Mouse (Mus musculus): ENCODE measurements around the gene Psmb8. TPM values are rescaled to one million over a fixed set of nuclear protein-coding genes. Genes with fewer than 3 reads are reported as not detected.

The Psmb8 gene
- total RNA-seq, 2 experiments from 2014 or later = 2.7 TPM

- H3K27ac ChIP-seq = 0 out of 2 replicates have a peak overlapping the region, but pooled peaks have one; percentile 51
- H3K4me3 ChIP-seq = peak overlapping the region; percentile 50
- no peak for TF ChIP-seq CTCF (conservative IDR thresholded peaks at IDR 0.05)
- no peak for DNase-seq (ENCODE audit: low spot score in 2 of 2)
Observed at GRCm38 (mm10) chr17:34198521-34198912, 996 bp downstream of the Psmb8 start.

- H3K4me3 ChIP-seq = no peak overlapping the region
- no peak overlapping the region for H3K27ac ChIP-seq
- DNase-seq (ENCODE audit: low spot score in 2 of 2) = no peak
- TF ChIP-seq CTCF (conservative IDR thresholded peaks at IDR 0.05) = no peak
Observed at GRCm38 (mm10) chr17:34199050-34199619, 1.6 kb downstream of the Psmb8 start.

- DNase-seq (ENCODE audit: low spot score in 2 of 2) = no peak
- Histone ChIP-seq H3K27ac (no peak overlapping the region), H3K4me3 (no peak overlapping the region)
- TF ChIP-seq CTCF (conservative IDR thresholded peaks at IDR 0.05) = no peak
Observed at GRCm38 (mm10) chr17:34200047-34200446, 2.5 kb downstream of the Psmb8 start.

- TF ChIP-seq CTCF (conservative IDR thresholded peaks at IDR 0.05) = no peak
- DNase-seq (ENCODE audit: low spot score in 2 of 2) = no peak
- no peak overlapping the region for H3K4me3 ChIP-seq
- H3K27ac ChIP-seq = no peak overlapping the region
Observed at GRCm38 (mm10) chr17:34200772-34201505, 3.4 kb downstream of the Psmb8 start.

- Histone ChIP-seq H3K4me3 (no peak overlapping the region), H3K27ac (no peak overlapping the region)
- TF ChIP-seq CTCF (conservative IDR thresholded peaks at IDR 0.05) = no peak
- no peak for DNase-seq (ENCODE audit: low spot score in 2 of 2)
Observed at GRCm38 (mm10) chr17:34201506-34202055, 4.1 kb downstream of the Psmb8 start.

GRCm38 (mm10) chr17:34202760-34203442 is 5.4 kb downstream of the Psmb8 start:
- no peak overlapping the region for H3K4me3 ChIP-seq
- H3K27ac ChIP-seq = no peak overlapping the region
- no peak for DNase-seq (ENCODE audit: low spot score in 2 of 2)
- TF ChIP-seq CTCF (conservative IDR thresholded peaks at IDR 0.05) = no peak

GRCm38 (mm10) chr17:34203444-34203843 is 5.9 kb downstream of the Psmb8 start, which contains the start of gene Tap2:
Tap2 (plus strand) TSS chr17:34203527.
- no peak for TF ChIP-seq CTCF (conservative IDR thresholded peaks at IDR 0.05)
- Histone ChIP-seq H3K27ac (peak within 1 kb of the TSS; percentile 84), H3K4me3 (peak within 1 kb of the TSS; percentile 68)
- peak in 1 of 2 experiments; percentile 3 for DNase-seq (ENCODE audit: low spot score in 2 of 2)

- peak; percentile 74 to 86 for DNase-seq (ENCODE audit: low spot score in 2 of 2)
- peak; percentile 96 for TF ChIP-seq CTCF (conservative IDR thresholded peaks at IDR 0.05)
- peak overlapping the region; percentile 84 for H3K27ac ChIP-seq
- peak overlapping the region; percentile 68 for H3K4me3 ChIP-seq
Observed at GRCm38 (mm10) chr17:34204303-34205010, 6.9 kb downstream of the Psmb8 start.

- Histone ChIP-seq H3K4me3 (peak overlapping the region; percentile 68), H3K27ac (peak overlapping the region; percentile 84)
- TF ChIP-seq CTCF (conservative IDR thresholded peaks at IDR 0.05) = no peak
- peak in 1 of 2 experiments; percentile 7 for DNase-seq (ENCODE audit: low spot score in 2 of 2)
Observed at GRCm38 (mm10) chr17:34205021-34205745, 7.7 kb downstream of the Psmb8 start.

GRCm38 (mm10) chr17:34205746-34206176 is 8.2 kb downstream of the Psmb8 start:
- TF ChIP-seq CTCF (conservative IDR thresholded peaks at IDR 0.05) = peak; percentile 80
- peak in 1 of 2 experiments; percentile 35 for DNase-seq (ENCODE audit: low spot score in 2 of 2)
- no peak overlapping the region for H3K4me3 ChIP-seq
- H3K27ac ChIP-seq = peak overlapping the region; percentile 84

- DNase-seq (ENCODE audit: low spot score in 2 of 2) = no peak
- Histone ChIP-seq H3K4me3 (no peak overlapping the region), H3K27ac (no peak overlapping the region)
- TF ChIP-seq CTCF (conservative IDR thresholded peaks at IDR 0.05) = no peak
Observed at GRCm38 (mm10) chr17:34206731-34207130, 9.2 kb downstream of the Psmb8 start.

- no peak for DNase-seq (ENCODE audit: low spot score in 2 of 2)
Observed at GRCm38 (mm10) chr17:34207456-34207855, 9.9 kb downstream of the Psmb8 start.

More at GRCm38 (mm10) chr17:34207456-34207855, 9.9 kb downstream of the Psmb8 start:
- Histone ChIP-seq H3K27ac (no peak overlapping the region), H3K4me3 (no peak overlapping the region)
- no peak for TF ChIP-seq CTCF (conservative IDR thresholded peaks at IDR 0.05)

Measured in layer of hippocampus, adult 2 months (tissue).